Mouse (Mus musculus) lung, adult 2 months (tissue): ENCODE measurements around the gene Krtap3-1.

Source experiments
- CTCF ChIP-seq: fragments of 200-500 bp; IDR thresholded peaks from 2 replicates; pipeline ENCODE4 v1.5.1; 2011; ENCODE audit warnings: mild to moderate bottlenecking, low read length, control low read depth; ENCODE audit not compliant: insufficient read depth
- POLR2A ChIP-seq: fragments of 200-500 bp; IDR thresholded peaks from 2 replicates; pipeline ENCODE4 v1.6.1; 2011; ENCODE audit warnings: low read depth, mild to moderate bottlenecking, control low read depth, low read length, borderline replicate concordance; ENCODE audit errors: extremely low read depth

- TF ChIP-seq POLR2A = no peak
- no peak for TF ChIP-seq CTCF
Observed at GRCm38 (mm10) chr11:99566530-99566929, at the start of gene Krtap3-1.
